15 mouse cellular contexts compared by ENCODE assay signal in the genomic region with DNA sequence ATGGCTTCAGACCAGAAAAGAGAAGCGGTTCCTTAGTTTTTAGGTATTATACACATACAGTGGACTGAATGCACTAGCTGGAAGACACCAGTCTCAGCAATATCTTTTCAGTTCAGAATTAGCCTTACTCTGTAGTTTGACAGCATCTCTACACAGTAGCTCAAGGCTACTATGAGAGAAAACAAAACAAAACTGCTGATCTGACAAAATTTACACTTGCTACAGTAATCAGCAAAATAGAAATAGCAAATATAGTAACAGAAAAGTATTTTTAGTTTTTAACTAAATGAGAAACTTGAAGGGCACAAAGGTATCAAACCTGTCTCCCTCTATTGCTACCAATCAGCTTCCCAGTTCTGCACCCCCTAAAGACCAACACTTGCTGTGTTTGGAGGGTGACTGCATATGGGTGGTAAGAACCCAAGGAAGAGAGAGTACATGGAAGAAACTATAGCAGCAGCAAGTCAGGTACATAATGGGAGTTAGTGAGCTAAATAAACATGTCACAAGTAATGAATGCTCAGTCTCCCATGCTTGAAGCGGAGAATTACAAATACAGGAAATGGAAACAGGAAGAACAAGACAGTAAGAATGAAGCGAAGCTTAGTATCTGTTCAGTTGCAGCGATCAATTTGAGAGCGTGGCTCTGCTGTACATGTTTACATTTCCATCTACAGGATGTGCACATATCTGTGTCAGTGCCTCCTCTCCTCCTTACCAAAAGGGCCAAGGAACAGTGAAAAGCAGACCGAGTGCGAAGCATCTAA. TPM values are rescaled to one million over a fixed set of nuclear protein-coding genes. Genes with fewer than 3 reads are reported as not detected.
"Had no signal": no experiment of that assay in that cellular context is flagged by ENCODE, and none has a peak within 500 bp of the region (broad histone marks: within the 10 kb centered on the region; RNA-seq: fewer than 3 reads in every experiment).

No protein-coding gene starts in this region.

- H3K9me3 ChIP-seq: limb, embryonic 10.5 days; liver, embryonic 12.5 days; lung, embryonic 15.5 days; midbrain, embryonic 13.5 days had no signal

- H3K4me3 ChIP-seq: left cerebral cortex, adult 2 months; limb, embryonic 10.5 days; liver, embryonic 12.5 days; lung, embryonic 15.5 days; midbrain, embryonic 13.5 days had no signal

- DNase-seq: kidney, adult 11 months; kidney, postnatal 14 days; lung, postnatal 14 days; right cerebral cortex, postnatal 4 days; spleen, adult 18-20 months had no signal

- H3K4me2 ChIP-seq: liver, embryonic 12.5 days; lung, embryonic 15.5 days; midbrain, embryonic 13.5 days had no signal

- H3K27ac ChIP-seq: left cerebral cortex, adult 2 months; limb, embryonic 10.5 days; liver, embryonic 12.5 days; lung, embryonic 15.5 days; macrophage; midbrain, embryonic 13.5 days; stomach, postnatal 0 days had no signal

- H3K27me3 ChIP-seq: liver, embryonic 12.5 days; lung, embryonic 15.5 days; midbrain, embryonic 13.5 days had no signal

- H3K4me1 ChIP-seq: limb, embryonic 10.5 days; liver, embryonic 12.5 days; lung, embryonic 15.5 days; midbrain, embryonic 13.5 days had no signal

- H3K9ac ChIP-seq: liver, embryonic 12.5 days; lung, embryonic 15.5 days; midbrain, embryonic 13.5 days had no signal

- ATAC-seq: liver, embryonic 12.5 days; midbrain, embryonic 13.5 days had no signal

RNA-seq across cellular contexts. Expression of a gene that starts 30.4 kb away (rescaled TPM):
- polyA plus RNA-seq: kidney, embryonic 14.5 days; limb, embryonic 10.5 days; liver, embryonic 12.5 days; liver, embryonic 16.5 days; macrophage; midbrain, embryonic 13.5 days; neural tube, embryonic 14.5 days had no signal
